Mouse (Mus musculus): ENCODE measurements at regions not wholly inside any gene's neighbourhood (a gene's known extent, or its start where the extent isn't known, plus 50 kb on each side); places are given as distances from the start of the nearest gene placed in this dataset.

- no peak for DNase-seq (ENCODE audit: low read depth, low spot score)
Measured at GRCm38 (mm10) chr12:39840615-39841014, 197.2 kb downstream of the Arl4a start.

- no peak for DNase-seq (ENCODE audit: low read depth, low spot score)
Measured at GRCm38 (mm10) chr12:39840179-39840578, 197.6 kb downstream of the Arl4a start.

GRCm38 (mm10) chr12:39831079-39831478 lies 206.7 kb downstream of the Arl4a start:
- no peak for DNase-seq (ENCODE audit: low read depth, low spot score)

- no peak for DNase-seq (ENCODE audit: low read depth, low spot score)
Measured at GRCm38 (mm10) chr12:39830530-39830929, 207.3 kb downstream of the Arl4a start.

- DNase-seq (ENCODE audit: low read depth, low spot score), result no peak
Measured at GRCm38 (mm10) chr12:39822671-39823070, 215.2 kb downstream of the Arl4a start.

- no peak for DNase-seq (ENCODE audit: low read depth, low spot score)
Measured at GRCm38 (mm10) chr12:39801536-39801935, 236.3 kb downstream of the Arl4a start.

- DNase-seq (ENCODE audit: low read depth, low spot score), result no peak
Measured at GRCm38 (mm10) chr12:39797843-39798242, 240.0 kb downstream of the Arl4a start.

- DNase-seq (ENCODE audit: low read depth, low spot score), result no peak
Measured at GRCm38 (mm10) chr12:39796939-39797338, 240.9 kb downstream of the Arl4a start.

GRCm38 (mm10) chr12:39785026-39785425 lies 252.8 kb downstream of the Arl4a start:
- DNase-seq (ENCODE audit: low read depth, low spot score), result no peak

GRCm38 (mm10) chr12:39784532-39784931 lies 253.3 kb downstream of the Arl4a start:
- no peak for DNase-seq (ENCODE audit: low read depth, low spot score)

- no peak for DNase-seq (ENCODE audit: low read depth, low spot score)
Measured at GRCm38 (mm10) chr12:39776173-39776572, 261.7 kb downstream of the Arl4a start.

- DNase-seq (ENCODE audit: low read depth, low spot score), result no peak
Measured at GRCm38 (mm10) chr12:39766988-39767387, 270.8 kb downstream of the Arl4a start.

GRCm38 (mm10) chr12:39763529-39763928 lies 274.3 kb downstream of the Arl4a start:
- DNase-seq (ENCODE audit: low read depth, low spot score), result no peak

GRCm38 (mm10) chr12:39761946-39762345 lies 275.9 kb downstream of the Arl4a start:
- no peak for DNase-seq (ENCODE audit: low read depth, low spot score)

- no peak for DNase-seq (ENCODE audit: low read depth, low spot score)
Measured at GRCm38 (mm10) chr12:39761326-39761725, 276.5 kb downstream of the Arl4a start.

- no peak for DNase-seq (ENCODE audit: low read depth, low spot score)
Measured at GRCm38 (mm10) chr12:39757975-39758374, 279.9 kb downstream of the Arl4a start.

- DNase-seq (ENCODE audit: low read depth, low spot score), result no peak
Measured at GRCm38 (mm10) chr12:39751850-39752249, 286.0 kb downstream of the Arl4a start.

GRCm38 (mm10) chr12:39742156-39743063 lies 295.4 kb downstream of the Arl4a start:
- no peak for DNase-seq (ENCODE audit: low read depth, low spot score)

- DNase-seq (ENCODE audit: low read depth, low spot score), result no peak
Measured at GRCm38 (mm10) chr12:39741051-39741847, 296.6 kb downstream of the Arl4a start.

GRCm38 (mm10) chr12:39736966-39737365 lies 300.9 kb downstream of the Arl4a start:
- no peak for DNase-seq (ENCODE audit: low read depth, low spot score)

GRCm38 (mm10) chr12:39736097-39736920 lies 301.5 kb downstream of the Arl4a start:
- no peak for DNase-seq (ENCODE audit: low read depth, low spot score)

GRCm38 (mm10) chr12:39734176-39734575 lies 303.6 kb downstream of the Arl4a start:
- DNase-seq (ENCODE audit: low read depth, low spot score), result no peak
